Mouse (Mus musculus) neural tube, embryonic 11.5 days (tissue): Measurements from ENCODE around the gene Scmh1. TPM values are rescaled to one million over a fixed set of nuclear protein-coding genes. Genes with fewer than 3 reads are reported as not detected.

Experiments used
- ATAC-seq: fragments of 200-750 bp; cut with Nextera tagmentation; 2 replicates; pipeline ENCODE4 v1.8.0; 2017; ENCODE audit warnings: moderate number of reproducible peaks, mild to moderate bottlenecking, moderate TSS enrichment, moderate library complexity; ENCODE audit not compliant: insufficient read depth, low FRiP score, low TSS enrichment
- DNase-seq: peaks from one replicate; pipeline ENCODE4 v3.0.0-alpha.2; 2015; ENCODE audit warnings: low spot score
- H3K27ac ChIP-seq: fragments of 300-500 bp; sonication (generic); 2 replicates; pipeline ENCODE4 v1.5.1; 2014; ENCODE audit warnings: low read depth, mild to moderate bottlenecking, low read length
- H3K27me3 ChIP-seq: fragments of 300-500 bp; sonication (generic); 2 replicates; pipeline ENCODE4 v1.6.1; 2014; ENCODE audit warnings: mild to moderate bottlenecking, low read length, mixed read lengths; ENCODE audit not compliant: control insufficient read depth, insufficient read depth
- H3K36me3 ChIP-seq: fragments of 300-500 bp; sonication (generic); 2 replicates; pipeline ENCODE4 v1.6.1; 2014; ENCODE audit warnings: mild to moderate bottlenecking, low read length, moderate library complexity, mixed read lengths; ENCODE audit not compliant: control insufficient read depth, insufficient read depth
- H3K4me1 ChIP-seq: fragments of 300-500 bp; sonication (generic); 2 replicates; pipeline ENCODE4 v1.6.1; 2014; ENCODE audit warnings: low read length, mixed read lengths; ENCODE audit not compliant: control insufficient read depth, insufficient read depth
- H3K4me2 ChIP-seq: fragments of 300-500 bp; sonication (generic); 2 replicates; pipeline ENCODE4 v1.6.1; 2014; ENCODE audit warnings: low read depth, mild to moderate bottlenecking, moderate library complexity
- H3K4me3 ChIP-seq: fragments of 300-500 bp; sonication (generic); 2 replicates; pipeline ENCODE4 v1.5.1; 2014; ENCODE audit warnings: low read depth, low read length
- H3K9ac ChIP-seq: fragments of 300-500 bp; sonication (generic); 2 replicates; pipeline ENCODE4 v1.6.1; 2014; ENCODE audit warnings: mild to moderate bottlenecking, low read length
- H3K9me3 ChIP-seq: fragments of 300-500 bp; sonication (generic); 2 replicates; pipeline ENCODE4 v1.6.1; 2016; ENCODE audit warnings: low read length; ENCODE audit not compliant: control insufficient read depth
- WGBS: fragments of 180-500 bp; shearing (Covaris S2); extraction: QIAGEN DNeasy Blood & Tissue Kit; methylation state at CpG from one replicate; pipeline ENCODE4 v1.1.7; 2014; 5-methylcytosine and 5-hydroxymethylcytosine counted together
- polyA plus RNA-seq: library from polyadenylated mRNA; unstranded; fragments of >200 nt; fragmentation: Nextera tagmentation; extraction: Ambion mirVana; gene quantifications from 2 replicates; pipeline ENCODE4 v1.2.1, GENCODE M21; 2014

The Scmh1 gene
- polyA plus RNA-seq, 1 experiment from 2014 or later, result 59.4 TPM

DNA sequence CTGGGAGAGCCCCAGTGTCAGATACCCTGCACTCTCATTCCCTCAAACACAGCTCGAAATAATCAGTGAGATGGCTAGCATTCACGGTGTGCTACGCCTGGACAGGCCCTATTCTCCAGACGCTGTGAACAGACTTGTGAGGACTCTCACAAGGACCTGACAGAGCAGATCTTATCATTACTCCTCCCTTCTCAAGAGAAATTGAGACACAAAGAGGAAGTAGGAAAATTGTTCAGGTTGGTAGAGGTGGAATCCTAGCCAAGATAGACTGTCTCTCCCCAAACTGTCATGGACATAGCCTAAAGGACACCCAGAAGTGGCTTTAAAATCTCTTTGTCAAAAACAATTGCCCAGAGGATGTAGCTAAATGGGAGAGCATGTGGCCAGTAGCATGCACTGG, 31.3 kb upstream of the Scmh1 start:
- Histone ChIP-seq H3K4me3 (no peak overlapping the region), H3K9me3 (no peaks in the 10 kb centered on the region), H3K36me3 (no peaks in the 10 kb centered on the region), H3K27ac (no peak overlapping the region), H3K9ac (no peak overlapping the region), H3K4me1 (peaks cover 13% of the 10 kb centered on the region; the same call in 1 of the 2 replicates), H3K27me3 (no peaks in the 10 kb centered on the region), H3K4me2 (no peak overlapping the region)
- no peak for ATAC-seq
- no peak for DNase-seq
- 56% methylated on average over 4 of the region's 4 CpGs for WGBS

DNA sequence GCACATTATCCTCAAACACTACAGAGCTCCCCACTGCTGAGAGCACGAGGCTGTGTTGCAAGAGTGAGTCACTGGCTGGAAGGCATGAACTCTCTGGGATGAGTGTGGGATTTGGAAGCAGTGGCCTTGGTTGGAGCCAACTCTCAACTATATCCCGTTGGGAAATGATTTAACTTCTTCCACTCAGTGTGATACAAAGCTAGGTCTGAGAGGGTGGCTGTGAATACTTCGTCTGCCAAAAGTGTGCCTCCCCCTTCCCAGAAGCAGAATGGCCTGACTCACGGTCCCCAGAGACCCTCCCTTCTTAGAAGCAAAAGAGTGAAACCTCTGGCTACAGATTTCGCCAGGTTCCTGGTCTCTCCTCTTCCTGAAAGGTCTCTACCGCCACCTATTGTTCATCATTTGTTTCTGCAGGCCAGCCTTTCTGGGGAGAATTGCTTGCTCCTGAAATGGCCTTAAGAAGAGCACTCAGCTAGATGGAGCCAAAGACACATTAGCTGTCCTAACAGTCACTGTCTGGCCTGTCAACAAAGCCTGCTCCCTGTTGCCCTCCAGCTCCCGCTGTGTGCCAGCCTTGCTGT, 24.2 kb upstream of the Scmh1 start:
- Histone ChIP-seq H3K36me3 (no peaks in the 10 kb centered on the region), H3K9ac (no peak overlapping the region; the same call in 1 of the 2 replicates), H3K4me1 (no peaks in the 10 kb centered on the region), H3K4me3 (no peak overlapping the region), H3K27me3 (no peaks in the 10 kb centered on the region), H3K27ac (no peak overlapping the region), H3K4me2 (no peak overlapping the region), H3K9me3 (no peaks in the 10 kb centered on the region)
- 12% methylated on average over 7 of the region's 7 CpGs for WGBS
- ATAC-seq (peak; percentile 68), DNase-seq (peak; percentile 83)

DNA sequence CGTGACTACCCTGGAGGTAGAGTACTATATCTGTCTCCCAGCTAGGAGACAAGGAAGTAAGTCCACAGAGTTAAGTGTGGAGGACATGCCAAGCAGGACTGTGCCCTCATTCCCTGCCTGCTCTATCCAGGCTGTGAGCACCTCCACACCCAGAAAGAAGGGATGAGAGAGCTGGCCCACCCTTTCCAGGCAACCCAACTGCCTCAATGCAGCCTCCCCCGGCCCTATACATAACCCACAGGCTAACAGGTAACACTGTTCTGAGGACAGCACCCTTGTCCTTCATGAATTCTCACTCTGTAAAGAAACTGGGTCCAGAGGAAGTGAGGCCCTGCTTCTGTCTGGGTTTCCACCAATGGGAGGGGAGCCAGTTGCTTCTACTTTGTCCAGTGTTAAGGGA, 19.6 kb upstream of the Scmh1 start:
- Histone ChIP-seq H3K4me2 (no peak overlapping the region), H3K27ac (no peak overlapping the region), H3K4me3 (no peak overlapping the region), H3K9ac (0 out of 2 replicates have a peak overlapping the region, but pooled peaks have one; percentile 3), H3K36me3 (no peaks in the 10 kb centered on the region), H3K4me1 (no peaks in the 10 kb centered on the region), H3K9me3 (no peaks in the 10 kb centered on the region), H3K27me3 (no peaks in the 10 kb centered on the region)
- DNase-seq (no peak), ATAC-seq (no peak)
- 91% methylated on average over 2 of the region's 2 CpGs for WGBS

DNA sequence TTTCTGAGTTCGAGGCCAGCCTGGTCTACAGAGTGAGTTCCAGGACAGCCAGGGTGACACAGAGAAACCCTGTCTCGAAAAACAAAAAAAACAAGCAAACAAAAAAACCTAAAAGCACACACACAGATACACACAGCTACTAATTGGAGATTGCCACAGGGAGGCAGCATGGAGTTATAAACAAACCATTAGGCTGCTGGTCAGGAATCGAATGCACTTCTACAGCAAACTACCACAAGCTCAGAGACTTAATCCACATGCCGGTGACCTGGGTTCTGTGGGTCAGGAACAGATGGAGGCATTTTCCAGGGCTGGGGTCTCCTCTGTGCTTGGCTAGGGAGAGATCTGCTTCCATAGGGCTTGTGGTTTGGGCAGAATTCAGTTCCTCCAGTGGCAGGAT, 17.6 kb upstream of the Scmh1 start:
- ATAC-seq (no peak), DNase-seq (no peak)
- Histone ChIP-seq H3K27me3 (no peaks in the 10 kb centered on the region), H3K9me3 (no peaks in the 10 kb centered on the region), H3K36me3 (no peaks in the 10 kb centered on the region), H3K9ac (no peak overlapping the region), H3K4me3 (no peak overlapping the region), H3K27ac (no peak overlapping the region), H3K4me1 (no peaks in the 10 kb centered on the region), H3K4me2 (no peak overlapping the region)
- 50% methylated on average over 4 of the region's 4 CpGs for WGBS

DNA sequence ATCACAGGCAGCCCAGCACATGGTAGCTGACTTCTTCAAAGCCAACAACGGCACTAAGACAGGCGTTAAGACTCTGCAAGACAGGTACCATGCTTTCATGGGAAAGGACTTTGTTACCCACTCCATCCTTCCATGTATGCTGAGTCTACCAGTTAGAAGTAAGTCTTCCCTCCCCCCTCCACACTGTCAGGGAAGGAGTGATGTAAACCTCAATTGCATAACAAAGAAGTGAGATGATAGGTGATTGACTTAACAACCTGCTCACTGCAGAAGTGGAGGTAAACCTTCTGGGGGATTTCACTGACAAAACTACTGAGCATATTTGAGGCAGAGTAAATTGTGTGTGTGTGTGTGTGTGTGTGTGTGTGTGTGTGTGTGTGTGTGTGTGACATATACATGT, 17.1 kb upstream of the Scmh1 start:
- Histone ChIP-seq H3K9ac (no peak overlapping the region), H3K36me3 (no peaks in the 10 kb centered on the region), H3K9me3 (no peaks in the 10 kb centered on the region), H3K4me1 (no peaks in the 10 kb centered on the region), H3K4me2 (no peak overlapping the region), H3K27me3 (no peaks in the 10 kb centered on the region), H3K4me3 (no peak overlapping the region), H3K27ac (no peak overlapping the region)
- DNase-seq (no peak), ATAC-seq (no peak)
- 90% methylated on average over 2 of the region's 2 CpGs for WGBS

DNA sequence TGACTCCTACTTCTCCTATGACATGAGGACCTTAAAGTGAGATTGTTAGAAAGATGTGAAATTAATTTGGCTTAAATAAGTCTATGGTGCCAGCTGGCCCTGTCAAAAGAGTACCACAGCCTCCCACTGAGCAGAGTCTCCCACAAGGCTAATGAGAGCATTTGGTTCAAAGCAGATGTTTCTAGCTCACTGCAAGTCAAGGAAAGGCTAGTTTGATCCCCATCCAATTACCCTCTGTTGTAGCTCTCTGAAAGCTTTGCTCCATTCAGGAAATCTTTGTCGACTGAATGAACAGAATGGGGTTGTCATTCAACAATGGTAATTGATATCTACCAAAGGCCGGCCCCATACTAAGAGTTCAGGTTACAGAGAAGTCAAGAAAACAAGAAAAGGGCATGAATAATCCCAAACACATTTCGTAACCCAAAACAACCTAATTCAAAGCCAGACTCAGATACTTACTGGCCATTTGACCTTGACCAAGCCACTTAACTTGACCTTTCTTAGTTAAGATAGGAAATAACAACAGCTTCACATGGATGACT, 16.0 kb upstream of the Scmh1 start:
- Histone ChIP-seq H3K4me1 (no peaks in the 10 kb centered on the region), H3K27ac (no peak overlapping the region), H3K4me2 (no peak overlapping the region), H3K27me3 (no peaks in the 10 kb centered on the region), H3K9ac (no peak overlapping the region), H3K9me3 (no peaks in the 10 kb centered on the region), H3K4me3 (no peak overlapping the region), H3K36me3 (no peaks in the 10 kb centered on the region)
- peak; percentile 12 for DNase-seq
- 15% methylated on average over 3 of the region's 3 CpGs for WGBS
- ATAC-seq, result no peak

DNA sequence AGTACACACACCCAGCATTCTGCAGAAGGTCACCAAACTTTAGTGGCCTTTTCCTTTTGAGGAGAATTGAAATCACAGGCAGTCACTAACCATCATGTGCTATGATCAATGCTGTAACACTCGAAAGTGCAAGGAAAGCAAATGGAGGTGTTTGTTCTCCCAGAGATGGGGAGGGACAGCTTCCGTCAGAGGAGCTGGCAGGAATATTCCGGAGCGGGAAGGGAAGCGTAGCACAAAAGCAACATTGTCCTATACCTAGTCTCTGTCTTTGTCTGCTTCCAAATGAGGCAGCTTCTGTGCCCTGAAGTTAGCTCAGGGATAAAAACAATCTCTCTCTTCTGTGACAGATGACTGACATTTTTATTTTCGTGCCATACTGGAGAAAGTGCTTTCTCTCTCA, 15.5 kb upstream of the Scmh1 start:
- no peaks in the 10 kb centered on the region for H3K4me1 ChIP-seq
- no peak for DNase-seq
- no peaks in the 10 kb centered on the region for H3K27me3 ChIP-seq
- no peak overlapping the region for H3K27ac ChIP-seq
- no peak overlapping the region for H3K9ac ChIP-seq
- no peak overlapping the region for H3K4me2 ChIP-seq
- WGBS, result 42% methylated on average over 6 of the region's 6 CpGs
- no peak for ATAC-seq
- no peaks in the 10 kb centered on the region for H3K36me3 ChIP-seq
- no peak overlapping the region for H3K4me3 ChIP-seq
- no peaks in the 10 kb centered on the region for H3K9me3 ChIP-seq

DNA sequence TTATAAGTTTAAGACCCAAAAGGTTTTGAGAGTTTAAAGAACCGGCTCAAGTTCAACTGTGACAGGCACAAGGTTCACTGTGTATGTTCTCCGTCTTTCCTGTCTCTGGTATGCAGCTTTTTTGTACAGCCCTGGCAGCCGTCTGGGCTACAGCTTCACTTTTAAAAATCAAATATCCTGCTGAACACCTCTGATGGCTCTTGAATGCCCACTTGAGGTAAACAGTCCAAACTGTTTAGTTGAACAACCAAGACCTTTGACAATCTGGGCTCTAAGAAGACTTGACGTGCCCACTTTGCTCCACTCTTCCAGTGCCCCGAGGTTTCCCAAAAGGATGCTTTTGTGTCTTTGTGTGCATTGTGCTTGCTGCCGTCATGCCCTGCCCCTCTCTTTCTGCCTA, 13.5 kb upstream of the Scmh1 start:
- Histone ChIP-seq H3K27me3 (no peaks in the 10 kb centered on the region), H3K9ac (no peak overlapping the region), H3K4me3 (no peak overlapping the region), H3K27ac (no peak overlapping the region), H3K4me2 (no peak overlapping the region), H3K36me3 (no peaks in the 10 kb centered on the region), H3K9me3 (no peaks in the 10 kb centered on the region), H3K4me1 (no peaks in the 10 kb centered on the region)
- ATAC-seq (no peak), DNase-seq (no peak)
- WGBS, result 75% methylated on average over 6 of the region's 6 CpGs

DNA sequence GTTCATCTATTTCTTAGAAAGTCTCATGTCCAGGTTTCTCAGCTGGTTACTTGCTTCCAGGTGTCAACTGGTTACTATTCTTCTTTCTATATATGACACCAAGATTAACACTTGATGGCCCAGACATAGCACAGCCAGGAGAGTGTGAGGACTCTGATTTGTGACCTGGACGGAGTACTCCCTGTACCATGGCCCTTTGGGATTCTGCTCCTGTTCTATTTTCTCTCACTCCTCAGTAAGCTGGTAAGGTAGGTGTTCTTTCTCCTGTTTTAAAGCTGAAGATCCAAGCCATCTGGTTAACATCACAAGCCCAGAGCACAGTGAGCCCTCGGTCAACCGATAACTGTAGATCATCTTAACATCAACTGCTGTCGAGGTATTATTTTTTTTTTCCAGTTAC, 12.7 kb upstream of the Scmh1 start:
- H3K27ac ChIP-seq, result no peak overlapping the region
- H3K36me3 ChIP-seq, result no peaks in the 10 kb centered on the region
- H3K4me3 ChIP-seq, result no peak overlapping the region
- no peak overlapping the region for H3K4me2 ChIP-seq
- WGBS, result 63% methylated on average over 4 of the region's 4 CpGs
- no peaks in the 10 kb centered on the region for H3K9me3 ChIP-seq
- ATAC-seq, result no peak
- H3K4me1 ChIP-seq, result no peaks in the 10 kb centered on the region
- no peaks in the 10 kb centered on the region for H3K27me3 ChIP-seq
- DNase-seq, result no peak
- H3K9ac ChIP-seq, result no peak overlapping the region
